Mouse (Mus musculus) G1E (cell line): Measurements from ENCODE around the gene Itpa.

ENCODE experiments used
- CTCF ChIP-seq: IDR thresholded peaks from 2 replicates; pipeline ENCODE4 v1.5.1; 2012; ENCODE audit warnings: low read depth, low read length, inconsistent platforms, mixed read lengths
- GATA1 ChIP-seq: IDR thresholded peaks from 2 replicates; pipeline ENCODE4 v1.6.1; 2012; ENCODE audit warnings: borderline replicate concordance, low read length, inconsistent platforms, mixed read lengths
- GATA2 ChIP-seq: IDR thresholded peaks from 2 replicates; pipeline ENCODE4 v1.6.1; 2012; ENCODE audit warnings: low read depth, low read length, inconsistent platforms, borderline replicate concordance
- POLR2AphosphoS5 ChIP-seq: IDR thresholded peaks from 2 replicates; pipeline ENCODE4 v1.6.1; 2012; ENCODE audit warnings: low read depth, low read length, inconsistent platforms; ENCODE audit not compliant: insufficient replicate concordance
- TAL1 ChIP-seq: conservative IDR thresholded peaks from 2 replicates; pipeline ENCODE4 v1.6.1; 2012; ENCODE audit warnings: low read depth, low read length, inconsistent platforms, mixed read lengths

DNA sequence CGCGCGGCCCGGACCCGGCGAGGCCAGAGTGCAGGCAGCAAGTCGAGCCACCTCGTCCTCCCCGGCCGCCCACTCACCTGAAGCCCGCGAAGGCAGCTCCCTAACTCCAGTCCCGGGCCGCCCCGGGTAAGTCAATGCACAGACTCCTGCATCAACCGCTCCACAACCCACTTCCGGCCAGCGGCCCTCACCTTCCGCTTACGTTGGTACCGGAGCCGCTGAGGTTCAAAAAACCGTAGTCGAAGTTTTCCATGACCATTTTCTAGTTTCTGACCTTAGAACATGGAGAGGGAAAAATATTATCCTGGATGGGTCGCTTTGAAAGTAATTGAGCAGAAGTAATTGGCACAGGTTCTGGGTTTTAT is 37.6 kb upstream of the Itpa start, which contains the start of the genes Fastkd5 and Ubox5:
- no peak for TF ChIP-seq CTCF
- TF ChIP-seq GATA1, result no peak
- no peak for TF ChIP-seq TAL1
- TF ChIP-seq GATA2, result no peak
- TF ChIP-seq POLR2AphosphoS5, result no peak
